Mouse (Mus musculus): ENCODE results near the gene Ap1g1.

Gene Ap1g1

GRCm38 (mm10) chr8:109780548-109780947 is 2.2 kb downstream of the Ap1g1 start:
- DNase-seq (ENCODE audit: low spot score) = no peak

- DNase-seq (ENCODE audit: low spot score) = no peak
These were observed 12.6 kb downstream of the Ap1g1 start for GRCm38 (mm10) chr8:109790938-109791337.

DNA sequence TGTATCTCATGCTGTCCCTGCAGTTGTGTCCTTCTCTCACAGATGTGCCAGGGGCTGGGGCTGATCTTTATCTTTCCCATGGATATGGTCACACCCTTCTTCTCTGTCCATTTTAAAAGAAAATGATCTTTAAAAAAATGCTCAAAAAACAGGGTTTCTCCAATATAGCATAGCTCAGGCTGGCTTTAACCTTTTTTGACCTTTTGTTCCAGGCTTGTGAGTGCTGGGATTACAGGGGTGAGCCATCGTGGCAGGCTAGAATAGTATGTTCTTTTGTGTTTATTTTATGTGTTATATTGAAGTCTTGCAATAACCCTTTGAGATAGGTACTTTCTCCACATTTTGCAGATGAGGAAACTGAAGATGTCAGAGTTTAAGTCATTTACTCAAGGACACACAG is 16.8 kb downstream of the Ap1g1 start:
- no peak for DNase-seq (ENCODE audit: low spot score)

DNA sequence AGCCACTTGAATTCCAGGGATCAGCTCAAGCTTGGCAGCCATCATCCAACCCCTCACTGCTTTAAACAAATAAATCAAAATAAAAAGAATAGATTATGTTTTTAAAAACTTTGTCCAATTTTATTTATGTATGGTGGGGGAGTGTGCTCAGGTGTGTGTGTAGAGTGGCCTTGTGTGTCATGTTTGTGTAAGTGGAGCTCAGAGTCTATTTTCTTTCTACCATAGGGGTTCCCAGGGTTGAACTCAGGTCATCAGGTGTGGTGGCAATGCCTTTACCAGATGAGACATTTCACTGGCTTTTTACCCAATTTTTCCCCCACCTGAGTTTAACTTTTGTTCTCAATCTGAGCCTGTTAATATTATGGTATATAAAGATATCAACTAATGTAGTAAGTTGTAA is 20.4 kb downstream of the Ap1g1 start:
- no peak for DNase-seq (ENCODE audit: low spot score)

- DNase-seq (ENCODE audit: low spot score) = no peak
These were observed 20.9 kb downstream of the Ap1g1 start for GRCm38 (mm10) chr8:109799245-109799644.

GRCm38 (mm10) chr8:109800325-109800724 is 22.0 kb downstream of the Ap1g1 start:
- no peak for DNase-seq (ENCODE audit: low spot score)

DNA sequence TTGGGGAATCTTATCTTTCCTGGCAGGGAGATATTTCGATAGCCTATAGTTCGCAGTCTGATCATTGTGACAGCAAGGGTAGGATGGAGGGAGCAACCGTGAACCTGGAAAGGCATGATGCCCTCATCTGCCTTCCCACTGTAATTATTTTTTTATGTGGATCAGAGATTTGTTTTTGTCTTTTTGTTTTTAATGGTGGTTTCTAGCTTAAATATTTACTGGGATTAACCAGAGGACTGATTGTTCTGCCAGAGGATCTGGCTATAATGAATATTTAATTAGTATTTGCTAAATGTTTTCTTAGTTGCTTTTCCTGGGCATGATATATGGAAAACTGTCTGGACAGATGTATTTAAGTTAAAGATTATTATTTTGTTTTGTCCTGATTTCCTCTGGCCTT is 24.9 kb downstream of the Ap1g1 start:
- no peak for DNase-seq (ENCODE audit: low spot score)

- no peak for DNase-seq (ENCODE audit: low spot score)
These were observed 25.4 kb downstream of the Ap1g1 start for GRCm38 (mm10) chr8:109803801-109804200.

DNA sequence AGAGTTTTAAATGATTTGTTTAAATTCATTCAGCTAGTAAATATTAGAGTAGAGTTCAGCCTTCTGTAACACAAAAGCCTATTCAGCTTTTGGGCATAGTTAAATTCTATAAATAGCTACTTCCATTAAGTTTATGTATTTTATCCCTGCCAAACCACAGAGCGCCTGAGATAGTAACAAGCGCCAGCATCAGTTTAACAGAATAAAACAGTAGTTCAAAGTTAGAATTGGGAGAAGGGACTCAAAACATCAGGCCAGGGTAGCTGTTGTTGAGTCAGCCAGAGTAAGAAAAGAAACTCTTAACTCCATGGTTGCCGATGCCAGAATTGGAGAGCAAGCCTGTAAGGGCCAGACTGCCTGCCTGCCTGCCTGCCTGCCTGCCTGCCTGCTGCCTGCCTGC is 28.2 kb downstream of the Ap1g1 start:
- no peak for DNase-seq (ENCODE audit: low spot score)

GRCm38 (mm10) chr8:109807401-109808119 is 29.2 kb downstream of the Ap1g1 start:
- no peak for DNase-seq (ENCODE audit: low spot score)

- DNase-seq (ENCODE audit: low spot score) = no peak
These were observed 29.7 kb downstream of the Ap1g1 start for GRCm38 (mm10) chr8:109808120-109808447.

DNA sequence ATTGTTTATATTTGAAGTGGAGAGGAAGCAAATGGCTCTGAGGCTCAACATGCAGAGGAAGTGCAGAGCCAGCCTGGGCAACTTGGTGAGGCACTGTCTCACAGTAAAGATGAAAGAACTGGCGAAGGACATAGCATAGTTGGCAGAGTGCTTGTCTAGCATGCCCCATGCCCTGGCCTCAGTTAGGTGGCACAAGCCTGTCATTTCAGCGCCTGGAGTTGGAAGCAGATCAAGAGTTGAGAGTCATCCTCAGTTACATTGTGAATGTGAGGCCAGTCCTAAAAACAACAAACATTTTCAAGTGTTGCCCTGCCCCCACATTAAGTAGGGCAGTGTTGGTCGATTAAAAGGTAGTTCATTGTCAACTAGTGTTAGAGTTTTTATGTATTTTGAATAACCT is 32.1 kb downstream of the Ap1g1 start:
- no peak for DNase-seq (ENCODE audit: low spot score)

DNA sequence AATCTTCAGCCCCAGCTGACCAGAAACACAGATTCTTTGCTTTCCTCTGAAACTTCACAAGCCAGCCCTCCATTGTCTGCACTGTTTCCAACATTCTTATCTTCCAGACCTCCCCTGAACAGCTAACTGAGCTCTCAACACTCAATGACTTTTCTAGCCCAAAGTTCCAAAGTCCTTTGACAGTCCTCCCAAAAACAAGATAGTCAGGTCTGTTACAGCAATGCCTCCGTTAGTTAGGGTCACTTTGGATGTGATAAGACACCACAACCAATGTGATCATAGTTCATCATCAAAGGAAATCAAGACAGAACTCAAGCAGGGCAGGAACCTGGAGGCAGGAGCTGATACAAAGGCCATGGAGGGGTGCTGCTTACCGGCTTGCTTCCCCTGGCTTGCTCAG is 36.9 kb downstream of the Ap1g1 start:
- DNase-seq (ENCODE audit: low spot score) = no peak

- no peak for DNase-seq (ENCODE audit: low spot score)
These were observed 39.6 kb downstream of the Ap1g1 start for GRCm38 (mm10) chr8:109817933-109818332.

DNA sequence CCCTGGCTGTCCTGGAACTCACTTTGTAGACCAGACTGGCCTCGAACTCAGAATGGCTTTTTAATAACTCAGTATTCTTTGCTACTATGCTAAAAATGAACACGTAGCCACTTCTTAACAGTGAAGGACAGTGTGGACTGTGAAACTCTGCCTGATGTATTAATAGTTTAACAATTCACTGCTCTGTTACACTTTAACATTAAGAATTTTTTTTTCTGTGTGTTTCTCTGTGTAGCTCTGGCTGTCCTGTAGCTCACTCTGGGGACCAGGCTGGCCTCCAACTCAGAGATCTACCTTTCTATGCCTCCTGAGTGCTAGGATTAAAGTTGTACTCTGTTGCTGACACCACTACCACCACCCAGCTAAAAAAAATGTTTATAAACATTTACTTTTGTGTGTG is 45.2 kb downstream of the Ap1g1 start:
- DNase-seq (ENCODE audit: low spot score) = no peak

GRCm38 (mm10) chr8:109839822-109840221 is 61.5 kb downstream of the Ap1g1 start:
- DNase-seq (ENCODE audit: low spot score) = no peak

- no peak for DNase-seq (ENCODE audit: low spot score)
These were observed 64.1 kb downstream of the Ap1g1 start for GRCm38 (mm10) chr8:109842468-109842867.

DNA sequence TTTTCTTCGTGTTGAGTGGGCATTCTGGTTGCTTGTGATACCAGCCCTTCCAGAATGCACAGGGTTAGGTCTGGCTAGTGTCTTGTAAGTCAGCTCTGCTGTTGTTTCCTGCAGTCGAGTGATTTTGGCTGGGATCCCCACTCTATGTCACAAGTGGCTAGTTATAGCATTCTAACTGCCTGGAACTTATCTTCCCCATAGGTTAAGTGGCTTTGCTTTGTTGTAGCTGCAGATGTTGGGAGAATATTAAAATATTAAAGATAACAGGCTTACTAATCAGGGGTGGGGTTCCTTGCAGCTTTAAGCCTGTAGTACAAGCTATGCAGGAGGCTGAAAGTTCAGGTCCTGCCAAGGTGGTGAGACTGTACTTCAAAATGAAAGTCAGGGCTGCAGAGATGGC is 69.5 kb downstream of the Ap1g1 start:
- DNase-seq (ENCODE audit: low spot score) = no peak

DNA sequence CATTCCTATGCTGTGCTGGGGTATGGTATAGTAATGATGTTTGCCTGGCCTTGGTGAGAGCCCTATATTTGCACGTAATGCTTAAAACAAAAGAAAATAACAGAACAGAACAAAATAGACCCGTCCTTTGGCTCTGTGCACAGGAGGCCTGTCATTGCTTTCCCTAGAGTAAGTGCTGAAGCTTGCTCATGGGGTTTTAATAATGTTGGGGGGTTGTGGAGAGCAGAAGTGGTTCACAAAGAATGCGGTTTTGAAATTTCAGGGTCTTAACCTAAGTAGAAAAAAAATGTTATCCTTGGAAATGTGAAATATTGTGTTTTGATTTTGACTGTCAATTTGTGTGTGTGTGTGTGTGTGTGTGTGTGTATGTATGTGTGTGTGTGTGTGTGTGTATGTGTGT is 70.6 kb downstream of the Ap1g1 start:
- DNase-seq (ENCODE audit: low spot score) = no peak

DNA sequence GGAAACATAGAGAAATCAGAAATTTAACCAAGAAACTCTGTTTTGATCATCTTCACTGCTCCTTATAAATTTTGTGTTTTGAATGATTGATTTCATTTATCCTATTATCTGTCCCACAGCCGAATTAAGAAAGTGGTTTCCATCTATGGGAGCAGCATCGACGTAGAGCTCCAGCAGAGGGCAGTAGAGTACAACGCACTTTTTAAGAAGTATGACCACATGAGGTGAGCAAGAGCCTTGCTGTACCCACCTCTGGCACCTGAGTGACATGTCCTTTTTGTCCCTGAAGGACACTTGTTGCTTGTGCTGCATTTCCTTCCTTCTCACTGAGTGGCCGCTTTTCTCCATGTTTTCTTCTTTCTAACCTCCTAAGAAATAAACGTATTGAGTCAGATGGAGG is 75.1 kb downstream of the Ap1g1 start:
- DNase-seq (ENCODE audit: low spot score) = peak; percentile 84

GRCm38 (mm10) chr8:109854522-109854921 is 76.2 kb downstream of the Ap1g1 start:
- no peak for DNase-seq (ENCODE audit: low spot score)

- no peak for DNase-seq (ENCODE audit: low spot score)
These were observed 77.1 kb downstream of the Ap1g1 start for GRCm38 (mm10) chr8:109855451-109855850.

GRCm38 (mm10) chr8:109863398-109863797 is 85.0 kb downstream of the Ap1g1 start:
- DNase-seq (ENCODE audit: low spot score) = no peak

GRCm38 (mm10) chr8:109864798-109865197 is 86.4 kb downstream of the Ap1g1 start:
- no peak for DNase-seq (ENCODE audit: low spot score)

DNA sequence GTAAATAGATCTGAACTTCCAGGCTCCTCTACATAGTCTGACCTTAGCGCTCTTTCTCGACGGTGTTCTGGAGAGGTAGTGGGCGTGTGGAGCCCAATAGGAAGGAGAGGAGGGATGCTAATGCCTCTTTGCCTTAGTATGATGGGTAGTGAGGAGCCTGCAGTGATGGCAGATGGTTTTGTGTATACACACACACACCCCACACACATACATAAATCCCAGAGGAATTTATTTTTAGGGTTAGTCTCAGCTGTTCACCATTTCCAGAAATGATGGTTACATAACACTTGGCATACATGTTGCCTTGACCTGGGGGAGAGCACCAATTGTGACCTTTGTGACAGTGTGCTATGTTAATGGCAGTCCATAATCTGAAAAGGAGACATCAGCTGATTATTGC is 87.2 kb downstream of the Ap1g1 start:
- DNase-seq (ENCODE audit: low spot score) = no peak
